Mouse (Mus musculus) CH12.LX (cell line): ENCODE data around the gene Irak4. TPM values are rescaled to one million over a fixed set of nuclear protein-coding genes. Genes with fewer than 3 reads are reported as not detected.
A peak's percentile ranks its signal among the peaks of the same experiment; 100 is the strongest.

Experiments
- DNase-seq: peaks from one replicate; pipeline ENCODE4 v3.0.0-alpha.2; 2013; ENCODE audit errors: extremely low read depth
- H3K27ac ChIP-seq: 2 replicates; pipeline ENCODE4 v1.5.1; 2012; ENCODE audit warnings: low read depth, mild to moderate bottlenecking, control low read depth, moderate library complexity; ENCODE audit not compliant: insufficient read depth
- H3K27me3 ChIP-seq: replicated peaks from 2 replicates; pipeline ENCODE3; 2012; ENCODE audit warnings: inconsistent platforms
- H3K36me3 ChIP-seq, 2 experiments: replicated peaks in 1 of 2; 2 replicates each; pipeline versions ENCODE3 to v1.6.1; 2012; ENCODE audit warnings: inconsistent platforms in 1 of 2, low read length in 1 of 2, mild to moderate bottlenecking in 1 of 2, mixed read lengths in 1 of 2, moderate library complexity in 1 of 2; ENCODE audit not compliant: control insufficient read depth in 1 of 2, insufficient read depth in 1 of 2
- H3K4me1 ChIP-seq, 2 experiments: 2 replicates each; pipeline ENCODE4 v1.6.1; 2012; ENCODE audit warnings: inconsistent platforms in 1 of 2, moderate library complexity in 1 of 2; ENCODE audit not compliant: insufficient read depth in 2 of 2, control insufficient read depth in 1 of 2
- H3K4me2 ChIP-seq: 2 replicates; pipeline ENCODE4 v1.6.1; 2012; ENCODE audit warnings: low read depth, mild to moderate bottlenecking, control low read depth; ENCODE audit not compliant: poor library complexity, insufficient read depth, severe bottlenecking
- H3K4me3 ChIP-seq, 3 experiments: fragments of 150-350 bp in 1 of 3; sonication (generic) in 1 of 3; replicated peaks in 1 of 3; 2 replicates each; pipeline versions ENCODE3 to v1.5.1; 2011 to 2012; ENCODE audit warnings: low read depth in 2 of 3, low read length in 2 of 3, mild to moderate bottlenecking in 2 of 3, moderate library complexity in 2 of 3, control low read depth in 1 of 3, improper control_type of control experiment in 1 of 3, inconsistent platforms in 1 of 3, mixed read lengths in 1 of 3; ENCODE audit not compliant: poor library complexity in 1 of 3
- H3K79me2 ChIP-seq: replicated peaks from 2 replicates; pipeline ENCODE4 v1.6.1; 2012; ENCODE audit warnings: mild to moderate bottlenecking, moderate library complexity; ENCODE audit not compliant: control insufficient read depth, poor library complexity, insufficient read depth, severe bottlenecking; ENCODE audit errors: extremely low read depth
- H3K9ac ChIP-seq: 2 replicates; pipeline ENCODE4 v1.6.1; 2012; ENCODE audit warnings: low read depth, mild to moderate bottlenecking, control low read depth, moderate library complexity; ENCODE audit not compliant: insufficient read depth
- H3K9me3 ChIP-seq: replicated peaks from 2 replicates; pipeline ENCODE3; 2012; ENCODE audit warnings: low read length, inconsistent platforms, mixed read lengths
- CHD1 ChIP-seq: IDR thresholded peaks from 2 replicates; pipeline ENCODE4 v1.6.1; 2012; ENCODE audit warnings: low read depth, low read length, improper control_type of control experiment, inconsistent platforms
- CHD2 ChIP-seq: IDR thresholded peaks from 2 replicates; pipeline ENCODE4 v1.6.1; 2011; ENCODE audit warnings: low read length, improper control_type of control experiment
- CTCF ChIP-seq, 2 experiments: IDR thresholded peaks in 1 of 2; conservative IDR thresholded peaks in 1 of 2; 2 replicates each; pipeline ENCODE4 v1.5.1; 2011 to 2012; ENCODE audit warnings: low read depth in 2 of 2, low read length in 2 of 2, improper control_type of control experiment in 1 of 2, inconsistent platforms in 1 of 2, mild to moderate bottlenecking in 1 of 2, moderate library complexity in 1 of 2
- ELF1 ChIP-seq: IDR thresholded peaks from 2 replicates; pipeline ENCODE4 v1.6.1; 2014; ENCODE audit warnings: low read depth, mild to moderate bottlenecking, inconsistent platforms, low read length, improper control_type of control experiment
- GABPA ChIP-seq: IDR thresholded peaks from 2 replicates; pipeline ENCODE4 v1.6.1; 2012; ENCODE audit warnings: low read depth, low read length, improper control_type of control experiment, inconsistent platforms; ENCODE audit not compliant: insufficient replicate concordance
- IRF4 ChIP-seq: IDR thresholded peaks from 2 replicates; pipeline ENCODE4 v1.6.1; 2014; ENCODE audit warnings: low read depth, mild to moderate bottlenecking, inconsistent platforms, low read length, improper control_type of control experiment
- JUND ChIP-seq: conservative IDR thresholded peaks from 2 replicates; pipeline ENCODE4 v1.6.1; 2011; ENCODE audit warnings: low read depth, low read length, improper control_type of control experiment
- MAFK ChIP-seq: IDR thresholded peaks from 2 replicates; pipeline ENCODE4 v1.6.1; 2011; ENCODE audit warnings: low read length, improper control_type of control experiment; ENCODE audit not compliant: insufficient replicate concordance
- MXI1 ChIP-seq: IDR thresholded peaks from 2 replicates; pipeline ENCODE4 v1.6.1; 2011; ENCODE audit warnings: mild to moderate bottlenecking, low read depth, low read length, improper control_type of control experiment
- MYC ChIP-seq: IDR thresholded peaks from 2 replicates; pipeline ENCODE4 v1.6.1; 2011; ENCODE audit warnings: low read depth, mild to moderate bottlenecking, improper control_type of control experiment, low read length
- NELFE ChIP-seq: IDR thresholded peaks from 2 replicates; pipeline ENCODE4 v1.6.1; 2011; ENCODE audit warnings: low read depth, low read length, improper control_type of control experiment
- NRF1 ChIP-seq: IDR thresholded peaks from 2 replicates; pipeline ENCODE4 v1.6.1; 2014; ENCODE audit warnings: low read depth, mild to moderate bottlenecking, inconsistent platforms, low read length, improper control_type of control experiment, moderate library complexity
- POLR2AphosphoS2 ChIP-seq: IDR thresholded peaks from 2 replicates; pipeline ENCODE4 v1.6.1; 2011; ENCODE audit warnings: low read depth, low read length, improper control_type of control experiment
- RAD21 ChIP-seq: IDR thresholded peaks from 2 replicates; pipeline ENCODE4 v1.6.1; 2011; ENCODE audit warnings: low read depth, mild to moderate bottlenecking, low read length, improper control_type of control experiment, moderate library complexity
- SIN3A ChIP-seq: IDR thresholded peaks from 2 replicates; pipeline ENCODE4 v1.6.1; 2012; ENCODE audit warnings: low read length, improper control_type of control experiment, inconsistent platforms
- TBP ChIP-seq: conservative IDR thresholded peaks from 2 replicates; pipeline ENCODE4 v1.6.1; 2011; ENCODE audit warnings: low read depth, low read length, improper control_type of control experiment
- ZC3H11A ChIP-seq: IDR thresholded peaks from 2 replicates; pipeline ENCODE4 v1.6.1; 2012; ENCODE audit warnings: low read depth, mild to moderate bottlenecking, inconsistent platforms, low read length, improper control_type of control experiment
- ZNF384 ChIP-seq: IDR thresholded peaks from 2 replicates; pipeline ENCODE4 v1.6.1; 2012; ENCODE audit warnings: low read depth, low read length, improper control_type of control experiment, inconsistent platforms
- dilution Hi-C: fragments of 300-500 bp; cut with MboI; formaldehyde crosslinking; loops from 2 replicates; pipeline ENCODE4 v1.14.3; 2020; ENCODE audit warnings: low sequenced_read_pairs; ENCODE audit not compliant: extremely low pct_unique_long_range_greater_than_20kb, extremely low pct_ligation_motif_present
- in situ Hi-C: fragments of 300-500 bp; cut with MboI; formaldehyde crosslinking; loops from 3 replicates; pipeline ENCODE4 v1.14.3; 2019; ENCODE audit warnings: low sequenced_read_pairs, low pct_ligation_motif_present, low pct_unique_long_range_greater_than_20kb, mixed read lengths
- polyA plus RNA-seq: library from polyadenylated mRNA; unstranded; fragments of >175 nt; gene quantifications from 2 replicates; pipeline ENCODE4 v1.2.1, GENCODE M21; 2012; ENCODE audit warnings: low read depth; ENCODE audit not compliant: insufficient read length
- total RNA-seq, 2 experiments: library from RNA; depleted of rRNA; stranded (reverse); fragments of 300-350 nt in 1 of 2; fragments of >200 nt in 1 of 2; gene quantifications; 2 replicates each; pipeline ENCODE4 v1.2.3; 2012 to 2014

Irak4 gene
- total and polyA plus RNA-seq, 3 experiments = 7.6 to 15.3 (median 14.4) TPM

- H3K4me2 ChIP-seq = no peak overlapping the region
- no peak for TF ChIP-seq CHD2
- TF ChIP-seq ELF1 = no peak
- TF ChIP-seq MYC = no peak
- no peak for TF ChIP-seq RAD21
- TF ChIP-seq ZNF384 = no peak
- TF ChIP-seq CTCF (conservative IDR thresholded peaks at IDR 0.05 in 1 of 2, IDR thresholded peaks at IDR 0.05 in 1 of 2; ENCODE audit: low read depth in 2 of 2, low read length in 2 of 2) = no peak
- TF ChIP-seq JUND = no peak
- TF ChIP-seq MAFK = no peak
- TF ChIP-seq MXI1 = no peak
- TF ChIP-seq NRF1 = no peak
- TF ChIP-seq POLR2AphosphoS2 = no peak
- TF ChIP-seq ZC3H11A = no peak
- no peak for TF ChIP-seq CHD1
- no peak for TF ChIP-seq SIN3A
- no peak for TF ChIP-seq GABPA
- no peak for TF ChIP-seq TBP
- TF ChIP-seq NELFE = no peak
- peaks cover 11 to 60% of the 10 kb centered on the region in 2 experiments for H3K36me3 ChIP-seq
- no peaks in the 10 kb centered on the region for H3K27me3 ChIP-seq
- peaks cover 5 to 26% of the 10 kb centered on the region in 2 experiments for H3K4me1 ChIP-seq
- dilution Hi-C loops (no loop called here), in situ Hi-C loops (loop anchor here (10.0 to 25.0 kb wide), 3 partner anchors 173 to 998 kb away; no protein-coding TSS in a partner anchor)
- no peak overlapping the region for H3K27ac ChIP-seq
- H3K9me3 ChIP-seq = no peaks in the 10 kb centered on the region
- H3K4me3 ChIP-seq = no peak overlapping the region
- no peaks in the 10 kb centered on the region for H3K79me2 ChIP-seq
- no peak for DNase-seq
- no peak overlapping the region for H3K9ac ChIP-seq
Measured at GRCm38 (mm10) chr15:94535521-94535920, 7.9 kb upstream of the Irak4 start.

DNA sequence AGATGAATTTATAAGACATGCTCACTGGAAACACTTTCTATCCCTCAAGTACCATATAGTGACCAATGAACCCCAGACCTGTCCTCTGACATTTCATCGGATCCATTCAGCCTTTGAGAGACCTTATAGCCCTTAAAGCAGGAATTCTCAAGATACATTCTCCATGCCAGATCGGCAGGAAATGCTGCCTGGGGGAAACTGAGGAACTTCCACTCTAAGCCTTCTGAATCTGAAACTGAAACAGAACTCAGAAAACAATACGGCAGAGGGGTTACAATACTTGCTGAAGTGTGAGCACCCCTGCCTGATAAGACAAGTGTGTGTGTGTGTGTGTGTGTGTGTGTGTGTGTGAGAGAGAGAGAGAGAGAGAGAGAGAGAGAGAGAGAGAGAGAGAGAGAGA, 4.1 kb upstream of the Irak4 start:
- TF ChIP-seq JUND (no peak), IRF4 (0 out of 2 replicates have a peak, but pooled peaks have one; percentile 23)
- in situ Hi-C loops = loop anchor here (10.0 to 25.0 kb wide), 3 partner anchors 177 to 1002 kb away; no protein-coding TSS in a partner anchor

More for the DNA sequence above, 4.1 kb upstream of the Irak4 start:
- H3K4me2 ChIP-seq = peak overlapping the region; percentile 80
- H3K4me1 ChIP-seq = peaks cover 5 to 40% of the 10 kb centered on the region in 2 experiments
- dilution Hi-C loops = no loop called here
- no peaks in the 10 kb centered on the region for H3K27me3 ChIP-seq
- peaks cover 0 to 32% of the 10 kb centered on the region in 2 experiments for H3K36me3 ChIP-seq
- H3K79me2 ChIP-seq = no peaks in the 10 kb centered on the region
- 0 out of 2 replicates have a peak overlapping the region, but pooled peaks have one; percentile 5 for H3K27ac ChIP-seq
- H3K9ac ChIP-seq = peak overlapping the region; percentile 68; the same call in 1 of the 2 replicates
- no peak for DNase-seq
- H3K4me3 ChIP-seq = peak overlapping the region in 2 of 3 experiments; percentile 34 to 52
- H3K9me3 ChIP-seq = no peaks in the 10 kb centered on the region
